Mouse (Mus musculus) adipocyte (in vitro differentiated cells): ENCODE data around the gene B3galnt1.
"Not testable (repeated sequence)": the region's sequence is repeated elsewhere in the genome, so short reads cannot be mapped to it uniquely, and the experiment has no call there.

ENCODE experiments used
- DNase-seq: peaks from one replicate; pipeline ENCODE4 v3.0.0-alpha.2; 2016; ENCODE audit warnings: low spot score

B3galnt1 gene

DNA sequence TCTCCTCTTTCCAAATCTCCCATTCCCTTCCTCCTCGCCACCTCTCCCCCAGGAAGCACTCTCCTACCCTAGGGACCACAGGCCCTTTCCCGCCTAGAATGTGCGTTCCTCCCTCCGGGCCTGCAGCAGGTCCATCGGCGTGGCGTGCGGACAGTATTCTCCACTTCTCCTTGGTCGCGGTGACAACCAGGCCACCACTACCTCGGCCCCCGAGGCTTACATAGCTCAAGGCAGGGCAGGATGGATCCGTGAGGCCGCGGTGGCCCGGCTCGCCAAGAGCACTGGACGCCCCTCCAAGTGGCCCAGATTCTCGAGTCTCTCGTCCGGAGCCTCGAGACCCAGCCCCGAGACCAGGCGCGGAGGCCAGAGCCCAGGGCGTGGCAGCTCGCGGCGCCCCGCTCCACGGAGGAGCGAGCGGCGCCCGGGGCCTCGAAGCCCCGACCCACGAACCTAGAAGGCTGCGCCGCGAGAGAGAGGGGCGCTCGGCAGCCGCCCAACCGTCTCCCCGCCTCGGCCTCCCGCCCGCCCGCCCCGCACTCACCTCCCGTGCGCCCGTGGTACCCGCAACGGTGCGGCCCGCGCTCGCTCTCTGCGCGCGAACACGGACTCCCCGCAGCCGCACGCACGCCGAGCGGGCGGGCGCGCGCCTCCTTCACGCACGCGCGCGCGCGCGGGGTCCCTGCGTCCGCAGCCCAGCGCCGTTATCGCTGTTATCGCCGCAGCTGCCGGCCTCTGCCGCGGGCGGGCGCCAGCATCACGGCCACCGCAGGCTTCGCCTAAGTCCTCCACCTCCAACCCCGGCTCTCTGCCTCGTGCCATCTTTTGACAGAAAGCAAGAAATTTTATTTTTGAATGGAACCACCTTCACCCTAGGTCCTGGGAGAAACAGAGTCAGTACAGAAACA lies at the start of gene B3galnt1:
TSS of gene B3galnt1 (minus strand) at position 700 of the 905 bp plus-strand sequence.
- DNase-seq = peak; percentile 55

DNA sequence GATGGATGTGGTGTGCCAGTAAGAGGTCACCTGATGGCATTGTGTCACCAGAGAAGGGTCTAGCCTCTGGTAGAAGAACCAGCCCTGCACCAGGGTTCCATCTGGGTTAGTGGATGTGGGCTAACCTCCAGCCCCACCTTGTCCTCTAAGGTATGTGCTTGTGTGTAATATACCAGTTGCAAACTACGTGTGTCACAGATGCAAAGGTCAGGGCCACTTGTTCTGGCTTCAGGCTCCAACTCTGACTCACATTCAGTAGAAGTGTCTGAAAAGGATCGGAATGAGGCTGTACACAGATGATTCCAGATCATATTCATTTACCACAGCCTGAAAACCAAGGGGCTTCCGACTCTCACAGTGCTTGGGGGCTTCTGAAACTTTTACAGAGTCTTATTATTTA lies 35.8 kb upstream of the B3galnt1 start:
- DNase-seq = no peak

DNA sequence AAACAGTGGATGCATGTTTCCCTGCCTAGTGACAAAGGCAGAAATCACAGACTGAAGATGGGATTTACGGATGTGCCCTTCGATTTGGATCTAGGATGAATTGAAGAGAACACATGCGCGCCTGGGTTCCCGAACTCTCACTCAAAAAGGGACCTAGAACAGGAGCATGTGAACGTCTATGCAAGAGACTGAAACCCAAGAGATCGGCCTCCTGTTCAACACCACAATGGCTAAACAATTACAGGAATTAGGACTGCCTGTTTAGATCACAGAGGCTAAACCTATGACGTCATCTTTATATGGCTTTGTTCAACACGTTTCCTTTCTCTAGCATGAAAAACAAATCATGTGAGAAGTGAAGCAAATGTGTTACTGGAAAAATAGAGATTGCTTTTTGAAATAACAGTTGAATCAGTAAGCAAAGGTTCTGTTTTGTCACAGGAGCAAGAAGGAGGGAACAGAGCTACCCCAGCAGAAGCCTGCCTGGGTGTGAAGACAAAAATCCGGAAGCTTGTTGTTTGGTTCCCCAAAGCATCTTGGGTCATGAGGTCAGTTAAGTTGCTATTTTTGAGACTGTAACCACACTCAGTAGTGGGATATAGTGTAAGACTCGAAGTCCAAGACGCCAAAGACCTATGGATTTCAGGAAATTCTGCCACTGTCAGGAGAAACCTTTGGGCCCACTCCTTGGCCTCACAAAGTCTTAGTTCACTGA lies 35.1 kb upstream of the B3galnt1 start:
- no peak for DNase-seq

DNA sequence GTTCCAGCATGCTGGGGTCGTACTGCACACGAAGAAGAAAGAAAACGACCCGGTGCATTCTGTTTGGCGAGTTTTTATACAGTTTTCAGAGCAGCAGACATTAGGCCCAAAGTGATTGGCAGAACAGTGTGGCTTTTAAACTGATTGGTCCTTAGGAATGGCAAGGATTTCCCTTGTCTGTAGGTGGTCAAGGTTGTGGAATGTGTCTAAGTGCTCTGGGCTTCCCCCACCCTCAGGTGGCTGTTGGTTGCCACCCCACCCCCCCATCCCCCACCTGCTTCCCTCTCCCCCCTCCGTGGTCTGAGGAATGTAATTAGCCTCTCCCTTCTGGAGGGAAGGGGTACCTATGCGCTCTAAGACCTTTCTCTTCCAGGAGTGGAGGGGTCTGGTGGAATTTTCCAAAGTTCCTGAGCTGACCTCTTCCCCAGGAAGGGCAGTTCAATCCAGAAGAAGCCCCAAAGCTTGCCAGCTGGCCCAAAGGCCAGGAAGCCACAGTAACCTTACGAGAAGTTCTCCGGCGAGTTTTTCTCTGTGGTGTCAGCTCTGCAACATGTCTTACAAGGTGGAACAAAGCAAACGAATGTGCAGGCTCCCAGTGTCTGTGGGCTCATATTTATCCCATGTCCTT lies 28.3 kb upstream of the B3galnt1 start:
- peak; percentile 76 for DNase-seq

DNA sequence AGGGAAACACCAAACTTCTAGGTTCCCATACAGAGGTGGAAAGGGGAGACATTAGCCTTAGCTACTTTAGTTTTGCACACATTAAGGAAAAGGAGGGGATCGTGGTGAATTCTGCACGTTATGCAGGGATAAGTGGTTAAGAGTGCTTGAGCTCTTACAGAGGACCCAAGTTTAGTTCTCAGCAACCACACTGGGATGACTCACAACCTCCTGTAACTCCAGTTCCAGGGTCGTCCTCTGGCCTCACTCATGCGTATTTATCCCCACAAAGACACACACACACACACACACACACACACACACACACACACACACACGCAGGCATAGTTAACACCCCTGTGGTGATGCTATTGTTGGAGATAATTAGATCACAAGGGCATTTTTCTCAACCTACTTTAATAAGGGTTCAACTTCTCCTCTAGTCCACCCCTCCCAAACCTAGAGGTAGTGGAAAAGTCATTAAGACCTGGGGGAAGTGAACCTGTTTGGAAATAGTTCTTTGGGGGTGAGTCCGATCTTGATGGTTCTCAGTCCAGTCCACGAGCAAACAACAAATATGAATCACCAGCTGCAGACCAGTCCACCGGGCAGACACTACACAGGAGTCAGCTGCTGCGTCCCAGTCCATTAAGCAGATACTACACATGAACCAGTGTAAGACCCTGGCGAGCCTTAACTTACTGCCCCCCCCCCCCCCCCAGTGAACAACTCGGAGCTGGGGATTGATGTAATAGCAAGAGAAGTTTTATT lies 27.6 kb upstream of the B3galnt1 start:
- no peak for DNase-seq

DNA sequence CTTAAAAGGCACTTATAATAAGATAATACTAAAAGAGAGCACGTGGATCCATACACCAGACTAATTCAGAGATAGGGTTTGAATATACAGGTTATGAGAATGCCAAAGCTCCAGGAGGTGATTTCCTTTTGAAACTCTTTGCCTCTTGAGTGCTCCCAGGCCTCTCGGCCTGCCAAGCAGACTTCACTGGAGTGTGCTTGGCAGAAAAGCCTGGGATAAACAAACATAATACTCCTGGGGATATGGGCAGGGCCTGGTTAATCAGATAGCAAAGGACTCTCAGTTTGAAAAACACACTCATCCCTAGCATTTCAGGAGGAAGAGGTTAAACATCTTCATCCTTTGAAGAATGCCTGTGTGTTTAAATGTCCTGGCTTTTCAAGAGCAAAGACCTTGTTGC lies 25.4 kb upstream of the B3galnt1 start:
- DNase-seq = peak; percentile 51

DNA sequence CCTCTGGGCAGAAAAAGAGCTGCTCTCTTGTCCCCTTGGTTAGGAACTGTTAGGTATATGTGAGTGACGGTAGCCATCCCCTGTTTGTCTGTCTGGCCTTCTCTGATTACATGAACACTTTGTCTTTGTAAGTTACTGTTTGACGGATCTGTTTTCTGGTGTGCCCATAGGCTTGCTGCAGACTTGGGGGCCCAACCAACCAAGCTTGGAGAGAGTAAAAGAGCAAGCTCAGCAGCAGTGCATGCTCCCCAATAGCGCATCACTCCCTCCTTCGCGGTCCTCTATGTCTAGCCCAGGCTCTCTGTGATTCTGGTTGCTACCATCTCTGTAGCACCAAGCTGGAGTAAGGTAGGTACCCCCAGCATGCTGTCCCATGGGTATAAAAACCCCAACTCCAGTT lies 9.1 kb upstream of the B3galnt1 start:
- DNase-seq = no peak

DNA sequence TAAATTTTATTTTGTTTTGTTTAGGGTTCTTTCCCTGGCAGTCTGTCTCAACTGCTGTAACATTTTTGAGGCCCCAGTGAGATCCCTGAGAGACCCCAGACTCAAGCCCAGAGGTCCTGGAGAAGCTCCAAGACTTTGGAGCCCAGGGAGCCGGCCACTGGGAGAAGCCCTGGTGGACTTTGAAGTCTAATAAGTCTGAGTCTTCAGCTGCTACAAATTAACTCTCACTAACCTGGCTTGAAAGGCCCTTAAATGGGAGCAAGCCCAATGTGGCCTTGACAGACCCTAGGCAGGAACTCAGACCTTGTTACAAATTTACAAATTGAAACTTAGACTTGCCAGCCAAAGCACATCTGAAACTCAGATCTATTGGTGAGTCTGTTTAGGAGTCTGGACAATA lies 8.7 kb upstream of the B3galnt1 start:
- no peak for DNase-seq

DNA sequence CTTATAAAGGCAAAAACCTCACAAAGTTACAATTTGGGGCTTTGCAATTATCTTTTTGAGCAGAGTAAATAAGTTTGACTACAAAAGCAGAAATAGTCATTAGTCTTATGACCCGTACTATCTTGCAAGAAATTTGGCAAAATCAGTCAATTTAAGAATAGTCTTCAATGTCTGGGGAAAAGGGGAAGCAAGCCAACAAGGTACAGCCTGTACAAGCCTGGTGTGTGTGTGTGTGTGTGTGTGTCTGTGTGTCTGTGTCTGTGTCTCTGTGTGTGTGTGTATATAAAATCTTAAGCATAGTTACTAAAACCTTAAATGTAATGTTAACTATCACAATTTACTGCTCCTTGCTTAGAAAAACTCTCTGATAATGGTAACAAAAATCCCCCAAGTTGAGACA lies 8.2 kb upstream of the B3galnt1 start:
- DNase-seq = no peak

DNA sequence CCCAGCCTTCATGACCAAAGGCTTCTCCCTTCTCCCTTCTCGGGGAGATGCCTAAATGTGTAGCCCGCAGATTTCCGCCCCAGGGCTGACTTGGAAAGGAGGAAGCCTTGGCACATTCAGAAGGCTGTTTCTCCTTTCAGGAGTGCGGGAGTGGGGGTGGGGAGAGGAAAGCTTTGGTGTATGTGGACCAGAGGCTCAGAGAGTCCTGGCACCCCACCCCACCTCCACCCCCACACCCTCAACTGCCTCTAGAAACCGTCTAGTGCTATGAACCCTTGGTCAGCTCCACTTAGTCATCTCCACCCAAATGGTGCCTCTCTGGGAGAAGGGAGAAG lies 373 bp upstream of the B3galnt1 start:
- DNase-seq = no peak

DNA sequence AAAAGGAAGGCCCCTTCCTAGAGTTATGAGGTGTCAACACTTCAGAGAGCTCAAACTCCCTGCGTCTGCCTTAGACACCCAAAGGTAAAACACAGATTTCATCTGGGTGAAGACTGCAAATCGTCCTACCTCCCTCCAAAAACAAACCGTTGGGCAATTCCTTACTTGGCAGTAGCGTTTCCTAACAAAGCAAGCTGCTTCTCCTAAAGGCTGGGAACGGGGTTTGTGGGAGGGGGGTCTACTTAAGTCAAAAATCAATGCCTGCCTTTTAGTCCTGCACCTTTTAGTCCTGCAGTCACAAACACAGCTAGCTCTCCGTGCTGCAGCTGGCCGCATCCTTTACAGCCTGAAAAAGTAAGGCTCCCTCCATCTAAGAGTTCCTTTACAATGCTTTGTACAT lies 944 bp downstream of the B3galnt1 start:
- no peak for DNase-seq

DNA sequence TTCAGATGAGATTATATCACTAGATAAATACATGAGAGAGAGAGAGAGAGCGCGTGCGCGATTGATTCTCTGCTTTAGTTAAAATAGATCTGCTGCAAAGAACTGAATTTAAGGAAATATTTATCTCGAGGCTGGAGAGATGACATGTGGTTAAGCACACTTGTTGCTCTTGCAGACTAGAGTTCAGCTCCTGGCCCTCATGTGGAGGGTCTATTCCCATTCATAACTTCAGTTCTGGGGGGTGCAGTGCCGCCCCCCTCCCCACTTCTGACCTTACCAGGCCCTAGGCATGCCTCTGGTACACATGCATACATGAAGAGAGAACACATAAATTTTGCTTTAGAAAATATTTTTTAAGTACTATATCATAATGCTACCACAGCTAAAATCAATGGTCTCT lies 1.5 kb downstream of the B3galnt1 start:
- DNase-seq = no peak

DNA sequence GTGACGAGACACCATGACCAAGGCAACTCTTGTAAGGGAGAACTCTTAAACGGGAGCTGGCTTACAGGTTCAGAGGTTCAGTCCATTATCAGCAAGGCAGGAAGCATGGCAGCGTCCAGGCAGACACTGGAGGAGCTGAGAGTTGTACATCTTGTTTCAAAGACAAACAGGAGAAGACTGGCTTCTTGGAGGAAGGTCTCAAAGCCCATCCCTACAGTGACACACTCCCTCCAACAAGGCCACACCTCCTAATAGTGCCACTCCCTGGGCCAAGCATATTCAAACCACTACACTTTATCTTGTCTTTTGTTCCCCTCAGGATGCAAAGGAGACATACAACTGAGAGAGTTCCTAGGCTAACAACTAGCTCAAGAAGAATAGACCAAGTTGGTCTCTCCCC lies 2.6 kb downstream of the B3galnt1 start:
- no peak for DNase-seq

DNA sequence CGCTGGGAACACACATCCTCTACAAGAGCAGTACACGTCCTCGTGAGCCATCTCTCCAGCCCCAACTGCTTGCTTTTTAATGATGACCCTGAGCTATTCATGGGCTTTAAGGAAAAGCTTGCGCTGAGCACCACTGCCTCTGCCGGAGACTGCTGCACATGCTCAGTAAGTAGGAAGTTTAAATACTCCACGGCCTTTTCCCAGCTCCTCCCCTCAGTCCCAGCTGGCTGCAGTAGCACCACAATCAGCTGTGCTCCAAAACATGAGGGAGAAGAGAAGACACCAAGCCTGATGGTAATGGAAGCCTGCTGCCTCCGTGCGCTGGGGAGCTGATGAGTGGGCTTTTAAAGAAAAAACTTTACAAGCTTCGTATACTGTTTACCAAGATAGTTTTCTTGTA lies 4.7 kb downstream of the B3galnt1 start:
- no peak for DNase-seq

DNA sequence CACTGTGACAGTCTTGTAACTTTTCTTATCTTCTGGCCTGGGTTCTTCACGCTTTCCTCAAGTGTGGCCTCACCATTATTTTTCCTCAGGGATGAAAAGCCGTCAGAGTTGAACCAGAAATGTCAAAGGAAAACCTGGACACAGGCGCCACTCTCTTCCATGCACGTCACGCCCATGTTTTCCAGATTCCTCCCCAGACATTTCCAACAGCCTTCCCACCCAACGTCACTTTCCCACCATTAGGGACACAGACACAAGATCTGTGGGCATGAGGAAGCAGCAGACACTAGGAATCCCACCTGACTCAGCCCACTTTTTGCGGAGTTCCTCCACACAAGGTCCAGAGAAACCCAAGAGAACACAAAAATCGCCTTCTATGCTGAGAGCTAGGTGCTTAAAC lies 5.3 kb downstream of the B3galnt1 start:
- DNase-seq = no peak

DNA sequence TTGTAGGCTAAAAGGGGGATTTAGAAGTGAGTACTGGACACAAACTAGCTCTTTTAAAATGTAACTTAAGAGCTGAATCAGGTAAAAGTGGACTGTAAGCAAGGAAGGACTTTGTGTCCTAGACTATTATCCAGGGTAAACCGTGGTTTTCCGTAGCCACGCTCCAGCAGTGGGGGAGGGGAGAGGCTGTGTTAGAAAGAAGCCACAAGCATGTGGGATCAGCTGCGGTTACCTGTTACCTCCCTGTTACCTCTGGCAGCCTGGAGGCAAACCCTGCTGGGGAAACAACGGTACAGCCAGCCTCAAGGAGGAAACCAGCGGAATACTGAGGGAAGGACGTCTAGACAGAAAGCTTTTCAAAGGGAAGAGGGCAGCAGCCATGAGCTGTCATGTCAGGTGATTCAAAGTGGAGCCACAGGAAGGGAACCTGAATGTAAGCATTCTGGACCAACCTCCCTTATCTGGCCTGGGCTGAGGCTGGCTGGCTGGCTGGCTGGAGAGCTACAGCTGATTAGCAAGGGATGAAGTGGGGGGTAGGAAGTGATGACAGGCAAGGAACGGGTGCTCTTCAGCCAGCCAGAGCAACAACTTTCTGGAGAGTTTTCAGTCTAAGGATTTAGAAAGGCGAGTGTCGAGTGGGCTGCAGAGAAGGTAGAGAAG lies 10.5 kb downstream of the B3galnt1 start:
- no peak for DNase-seq

DNA sequence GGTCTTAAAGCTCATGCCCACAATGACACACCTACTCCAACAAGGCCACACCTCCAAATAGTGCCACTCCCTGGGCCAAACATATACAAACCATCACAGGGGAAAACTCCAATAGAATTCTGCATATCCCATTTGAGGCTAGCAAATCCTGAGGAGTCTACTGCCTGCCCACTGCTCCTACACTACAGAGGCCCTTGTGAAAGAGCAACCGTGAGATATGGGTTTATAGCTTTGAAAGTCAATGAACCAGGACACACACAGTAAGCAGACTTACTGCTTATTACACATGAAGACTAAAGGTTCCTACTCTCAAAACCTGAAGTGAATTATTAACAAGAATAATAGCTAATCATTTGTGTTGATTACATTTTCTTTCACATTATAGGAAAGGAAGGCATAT lies 15.0 kb downstream of the B3galnt1 start:
- DNase-seq = no peak

DNA sequence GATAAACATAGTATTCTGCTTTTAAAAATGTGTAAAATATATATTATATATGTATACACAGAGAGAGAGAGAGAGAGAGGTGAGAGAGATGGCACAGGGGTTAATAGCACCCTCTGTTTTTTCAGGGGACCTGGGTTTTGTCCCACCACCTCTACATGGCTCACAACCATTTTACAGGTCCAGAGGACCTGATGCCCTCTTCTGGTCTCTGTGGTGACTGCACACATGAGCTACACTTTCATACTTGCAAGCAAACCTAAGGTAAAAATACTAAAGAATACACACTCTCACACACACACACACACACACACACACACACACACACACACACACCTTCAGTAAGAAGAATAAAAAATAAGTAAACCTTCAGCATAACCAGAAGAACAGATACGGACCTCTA lies 20.0 kb downstream of the B3galnt1 start:
- no peak for DNase-seq

DNA sequence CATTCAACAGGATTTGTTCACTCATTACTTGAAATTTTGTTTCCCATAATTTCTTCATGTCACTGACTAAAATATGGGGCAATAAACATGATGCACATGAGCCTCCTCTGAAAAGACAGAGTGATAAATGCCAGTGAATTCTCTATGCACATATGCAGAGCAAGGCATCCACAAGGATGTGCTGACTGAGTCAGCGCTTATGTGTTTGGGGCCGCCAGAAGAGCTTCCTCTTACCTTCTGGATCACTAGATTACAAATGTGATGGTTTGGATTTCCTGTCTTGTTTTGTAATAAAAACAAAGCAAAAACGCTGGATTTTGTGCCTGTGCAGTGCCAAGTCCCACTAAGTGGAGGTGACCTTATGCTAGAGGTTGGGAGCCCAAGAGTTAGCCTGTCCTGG lies 22.0 kb downstream of the B3galnt1 start:
- no peak for DNase-seq

DNA sequence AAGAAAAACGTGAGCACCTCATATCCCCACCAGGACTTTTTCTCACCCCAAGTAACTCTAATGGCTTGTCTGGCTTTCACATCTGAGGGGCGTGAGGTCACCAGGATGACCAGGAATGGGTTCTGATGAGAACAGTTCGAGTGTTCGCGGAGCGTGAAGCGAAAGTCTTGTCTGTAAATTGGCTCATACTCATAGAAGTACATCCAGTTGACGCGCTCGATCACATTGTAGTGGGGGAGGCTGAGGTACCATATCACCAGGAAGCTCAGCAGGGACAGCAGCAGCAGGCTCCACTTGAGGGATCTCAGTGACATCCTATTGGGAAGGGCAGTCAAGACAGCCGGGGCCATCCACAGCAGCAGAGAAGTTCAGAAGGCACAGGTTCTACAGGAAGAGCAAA lies 23.2 kb downstream of the B3galnt1 start:
- DNase-seq = no peak

DNA sequence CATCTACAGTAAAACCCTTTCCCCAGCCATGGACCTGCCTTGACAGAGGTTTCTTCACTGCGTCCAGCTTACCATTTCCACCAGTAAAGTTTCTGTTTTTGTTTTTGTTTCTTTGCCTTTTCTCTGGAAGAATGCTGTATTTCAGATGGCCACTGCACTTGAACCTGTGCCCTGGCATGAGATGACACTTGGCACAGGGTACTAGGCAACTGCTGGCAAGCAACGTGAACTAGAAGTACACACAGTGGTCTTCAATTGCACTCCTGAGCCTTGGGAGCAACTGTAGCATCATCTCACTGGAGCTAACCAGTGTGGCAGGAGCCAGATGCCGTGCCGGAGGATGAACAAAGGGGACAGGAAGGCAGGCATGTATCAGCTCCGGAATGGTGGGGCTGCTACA lies 26.2 kb downstream of the B3galnt1 start:
- DNase-seq = peak; percentile 67

DNA sequence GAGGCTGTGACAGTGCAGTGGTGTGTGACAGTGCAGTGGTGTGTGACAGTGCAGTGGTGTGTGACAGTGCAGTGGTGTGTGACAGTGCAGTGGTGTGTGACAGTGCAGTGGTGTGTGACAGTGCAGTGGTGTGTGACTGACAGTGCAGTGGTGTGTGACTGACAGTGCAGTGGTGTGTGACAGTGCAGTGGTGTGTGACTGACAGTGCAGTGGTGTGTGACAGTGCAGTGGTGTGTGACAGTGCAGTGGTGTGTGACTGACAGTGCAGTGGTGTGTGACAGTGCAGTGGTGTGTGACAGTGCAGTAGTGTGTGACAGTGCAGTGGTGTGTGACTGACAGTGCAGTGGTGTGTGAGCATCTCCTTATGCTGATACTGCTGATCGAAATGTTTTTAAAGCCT lies 33.2 kb downstream of the B3galnt1 start:
- DNase-seq = not testable (repeated sequence)
